Mouse (Mus musculus) hindbrain, embryonic 16.5 days (tissue): ENCODE data around the gene Hes2. TPM values are rescaled to one million over a fixed set of nuclear protein-coding genes. Genes with fewer than 3 reads are reported as not detected.

Experiments used
- ATAC-seq: fragments of 200-750 bp; cut with Nextera tagmentation; 2 replicates; pipeline ENCODE4 v1.8.0; 2017; ENCODE audit warnings: moderate TSS enrichment, moderate library complexity
- H3K27ac ChIP-seq: fragments of 300-500 bp; sonication (generic); 2 replicates; pipeline ENCODE4 v1.5.1; 2014; ENCODE audit warnings: low read depth, mild to moderate bottlenecking, control low read depth, low read length, moderate library complexity
- H3K27me3 ChIP-seq: fragments of 300-500 bp; sonication (generic); replicated peaks from 2 replicates; pipeline ENCODE4 v1.6.1; 2014; ENCODE audit warnings: low read length; ENCODE audit not compliant: control insufficient read depth, insufficient read depth
- H3K36me3 ChIP-seq: fragments of 300-500 bp; sonication (generic); 2 replicates; pipeline ENCODE4 v1.6.1; 2014; ENCODE audit warnings: mild to moderate bottlenecking, low read length, moderate library complexity, mixed read lengths; ENCODE audit not compliant: control insufficient read depth, insufficient read depth
- H3K4me1 ChIP-seq: fragments of 300-500 bp; sonication (generic); 2 replicates; pipeline ENCODE4 v1.6.1; 2014; ENCODE audit warnings: low read depth, low read length; ENCODE audit not compliant: control insufficient read depth, insufficient read depth
- H3K4me2 ChIP-seq: fragments of 300-500 bp; sonication (generic); 2 replicates; pipeline ENCODE4 v1.6.1; 2014; ENCODE audit warnings: mild to moderate bottlenecking, low read length, control low read depth, moderate library complexity
- H3K4me3 ChIP-seq: fragments of 300-500 bp; sonication (generic); 2 replicates; pipeline ENCODE4 v1.5.1; 2014; ENCODE audit warnings: mild to moderate bottlenecking, low read length, control low read depth, moderate library complexity
- H3K9ac ChIP-seq: fragments of 300-500 bp; sonication (generic); 2 replicates; pipeline ENCODE4 v1.6.1; 2014; ENCODE audit warnings: low read depth, mild to moderate bottlenecking, control low read depth, low read length, moderate library complexity
- H3K9me3 ChIP-seq: fragments of 300-500 bp; sonication (generic); 2 replicates; pipeline ENCODE4 v1.6.1; 2014; ENCODE audit warnings: mild to moderate bottlenecking, low read length, moderate library complexity; ENCODE audit not compliant: control insufficient read depth
- WGBS: fragments of 180-500 bp; shearing (Covaris S2); extraction: QIAGEN DNeasy Blood & Tissue Kit; methylation state at CpG from one replicate; pipeline ENCODE4 v1.1.7; 2014; 5-methylcytosine and 5-hydroxymethylcytosine counted together
- polyA plus RNA-seq: library from polyadenylated mRNA; unstranded; fragments of >200 nt; fragmentation: Nextera tagmentation; extraction: Ambion mirVana; gene quantifications from 2 replicates; pipeline ENCODE4 v1.2.1, GENCODE M21; 2015

Gene Hes2
- not detected in 2 replicates for polyA plus RNA-seq

DNA sequence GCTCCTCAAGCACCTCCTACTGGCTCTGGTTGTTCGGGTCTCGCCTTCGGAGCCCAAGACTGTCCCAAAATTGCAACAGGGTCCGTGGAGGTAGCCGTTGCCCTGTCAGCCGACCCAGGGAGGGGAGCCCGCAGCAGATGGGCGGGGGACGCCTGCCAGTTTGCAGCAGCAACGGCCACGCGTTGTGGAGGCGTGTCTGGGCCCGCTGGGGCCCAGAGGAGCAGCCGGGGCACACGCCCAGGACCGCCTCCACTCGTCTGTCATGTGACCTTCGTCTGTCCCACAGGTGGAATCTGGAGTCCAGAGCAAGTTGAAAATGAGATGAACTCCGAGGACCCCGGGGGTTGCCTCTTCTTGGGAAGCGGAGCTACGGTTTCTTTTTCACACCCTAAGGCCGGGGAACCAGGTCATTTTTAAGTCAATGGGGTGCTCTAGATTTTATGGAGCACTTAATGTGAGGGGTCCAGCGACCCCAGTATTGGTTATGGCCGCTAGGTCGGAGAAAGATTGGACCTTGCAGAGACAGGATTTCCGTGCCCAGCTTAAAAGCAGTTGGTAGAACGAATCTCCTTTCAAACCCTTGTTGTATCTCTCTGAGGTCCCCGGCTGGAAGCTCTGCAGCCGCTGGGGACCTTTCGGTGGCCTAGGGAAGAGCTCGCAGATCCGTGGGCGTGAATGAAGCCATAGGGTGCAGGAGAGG is at the start of gene Hes2:
Gene Hes2 (plus strand): TSS at position 283 of the 700 bp plus-strand sequence.
- peak within 1 kb of the TSS; percentile 22 for H3K9ac ChIP-seq
- 4% methylated on average over 35 of the region's 35 CpGs for WGBS
- no peaks in the 10 kb centered on the region for H3K9me3 ChIP-seq
- H3K4me2 ChIP-seq = peak within 1 kb of the TSS; percentile 26
- peaks cover 15% of the 10 kb centered on the region for H3K4me1 ChIP-seq
- no peak within 1 kb of the TSS for H3K27ac ChIP-seq
- no peaks in the 10 kb centered on the region for H3K36me3 ChIP-seq
- peak; percentile 19; the same call in 1 of the 2 replicates for ATAC-seq
- peaks cover 62% of the 10 kb centered on the region for H3K27me3 ChIP-seq
- peak within 1 kb of the TSS; percentile 16; the same call in 1 of the 2 replicates for H3K4me3 ChIP-seq

- Histone ChIP-seq H3K27ac (no peak overlapping the region), H3K4me3 (no peak overlapping the region), H3K4me2 (no peak overlapping the region), H3K4me1 (peaks cover 14% of the 10 kb centered on the region), H3K36me3 (peaks cover 10% of the 10 kb centered on the region), H3K27me3 (peaks cover 7% of the 10 kb centered on the region), H3K9ac (no peak overlapping the region), H3K9me3 (no peaks in the 10 kb centered on the region)
- 86% methylated on average over 3 of the region's 3 CpGs for WGBS
- no peak for ATAC-seq
Measured at GRCm38 (mm10) chr4:152109509-152109908, 49.2 kb upstream of the Hes2 start.

DNA sequence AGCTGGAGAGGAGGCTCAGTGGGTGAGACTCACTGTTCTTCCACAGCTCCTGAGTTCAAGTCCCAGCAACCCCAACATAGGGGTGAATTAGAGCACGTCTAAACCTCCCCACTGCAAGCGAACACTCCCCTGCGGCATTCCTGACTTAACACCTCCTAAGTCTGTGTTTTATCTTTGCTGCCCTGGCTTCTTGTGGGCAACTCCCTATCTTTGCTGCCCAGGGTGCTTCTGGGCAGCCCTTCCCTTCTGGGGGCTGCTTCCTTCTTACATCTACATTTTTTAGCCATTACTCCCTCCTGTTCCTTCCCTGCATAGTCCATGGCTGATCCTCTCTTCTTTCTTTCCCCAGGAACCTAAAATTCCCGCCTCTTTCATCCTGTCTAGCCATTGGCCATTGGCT is 48.0 kb upstream of the Hes2 start:
- no peak overlapping the region for H3K4me2 ChIP-seq
- no peak for ATAC-seq
- H3K36me3 ChIP-seq = peaks cover 13% of the 10 kb centered on the region
- peaks cover 19% of the 10 kb centered on the region for H3K27me3 ChIP-seq
- no peak overlapping the region for H3K27ac ChIP-seq
- H3K4me1 ChIP-seq = peaks cover 16% of the 10 kb centered on the region
- H3K9me3 ChIP-seq = no peaks in the 10 kb centered on the region
- no peak overlapping the region for H3K9ac ChIP-seq
- WGBS = 88% methylated on average over 4 of the region's 4 CpGs
- H3K4me3 ChIP-seq = no peak overlapping the region

GRCm38 (mm10) chr4:152112329-152112728 is 46.3 kb upstream of the Hes2 start:
- no peak for ATAC-seq
- no peak overlapping the region for H3K4me2 ChIP-seq
- H3K27ac ChIP-seq = no peak overlapping the region
- peaks cover 20% of the 10 kb centered on the region for H3K4me1 ChIP-seq
- H3K9me3 ChIP-seq = no peaks in the 10 kb centered on the region
- WGBS = 80% methylated on average over 9 of the region's 9 CpGs
- H3K36me3 ChIP-seq = peaks cover 10% of the 10 kb centered on the region
- H3K27me3 ChIP-seq = peaks cover 31% of the 10 kb centered on the region
- no peak overlapping the region for H3K4me3 ChIP-seq
- no peak overlapping the region for H3K9ac ChIP-seq

- H3K4me3 ChIP-seq = no peak overlapping the region
- no peak overlapping the region for H3K4me2 ChIP-seq
- peaks cover 7% of the 10 kb centered on the region; the same call in 1 of the 2 replicates for H3K4me1 ChIP-seq
- 56% methylated on average over 16 of the region's 16 CpGs for WGBS
- no peak overlapping the region for H3K27ac ChIP-seq
- H3K27me3 ChIP-seq = peaks cover 49% of the 10 kb centered on the region
- peaks cover 8% of the 10 kb centered on the region for H3K36me3 ChIP-seq
- H3K9ac ChIP-seq = no peak overlapping the region
- H3K9me3 ChIP-seq = no peaks in the 10 kb centered on the region
- ATAC-seq = no peak
Measured at GRCm38 (mm10) chr4:152114080-152114479, 44.6 kb upstream of the Hes2 start.

DNA sequence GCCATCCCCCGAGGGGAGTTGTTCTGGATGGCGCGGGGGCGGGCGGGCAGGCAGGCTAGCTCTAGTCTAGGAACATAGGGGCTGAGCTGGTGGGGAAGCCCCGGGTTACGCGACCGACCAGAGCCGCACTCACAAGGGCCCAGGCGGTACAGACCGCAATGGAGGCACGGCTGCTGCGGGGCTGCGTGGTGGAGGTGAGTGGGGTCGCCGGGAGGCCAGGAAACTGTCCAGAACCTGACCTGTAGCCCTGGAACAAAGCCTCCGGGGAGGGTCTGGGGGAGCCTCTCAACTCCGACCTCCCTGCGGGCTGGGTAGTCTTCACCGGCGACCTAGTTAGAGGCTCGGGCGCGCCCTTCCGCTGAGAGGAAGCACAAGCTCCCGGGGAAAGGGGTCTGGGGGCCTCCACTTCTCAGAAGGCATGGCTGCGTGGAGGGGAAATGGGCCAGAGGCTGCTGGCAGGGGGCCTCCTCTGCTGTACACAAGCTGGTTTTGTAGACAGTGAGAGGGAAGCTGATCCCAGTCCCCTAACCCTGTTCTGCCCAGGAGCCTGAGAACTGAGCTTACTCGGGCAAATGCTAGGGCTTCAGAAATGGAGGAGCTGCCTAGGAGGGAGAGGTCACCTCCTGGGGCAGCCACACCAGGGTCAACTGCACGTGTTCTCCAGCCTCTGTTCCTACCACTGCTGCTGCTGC is 42.6 kb upstream of the Hes2 start, which contains the start of gene Tnfrsf25:
Gene Tnfrsf25 (plus strand): TSS at position 14 of the 692 bp plus-strand sequence.
- Histone ChIP-seq H3K36me3 (peaks cover 8% of the 10 kb centered on the region), H3K9ac (no peak within 1 kb of the TSS), H3K27ac (no peak within 1 kb of the TSS), H3K4me1 (peaks cover 23% of the 10 kb centered on the region), H3K4me2 (peak within 1 kb of the TSS; percentile 21; the same call in 1 of the 2 replicates), H3K4me3 (no peak within 1 kb of the TSS), H3K27me3 (peaks cover 69% of the 10 kb centered on the region), H3K9me3 (no peaks in the 10 kb centered on the region)
- ATAC-seq = 0 out of 2 replicates have a peak, but pooled peaks have one; percentile 4
- 3% methylated on average over 30 of the region's 30 CpGs for WGBS

- no peak overlapping the region for H3K4me3 ChIP-seq
- H3K4me1 ChIP-seq = peaks cover 25% of the 10 kb centered on the region
- WGBS = 68% methylated on average over 9 of the region's 9 CpGs
- ATAC-seq = no peak
- no peak overlapping the region for H3K4me2 ChIP-seq
- no peaks in the 10 kb centered on the region for H3K9me3 ChIP-seq
- peaks cover 81% of the 10 kb centered on the region for H3K27me3 ChIP-seq
- no peak overlapping the region for H3K27ac ChIP-seq
- peaks cover 8% of the 10 kb centered on the region for H3K36me3 ChIP-seq
- H3K9ac ChIP-seq = no peak overlapping the region
Measured at GRCm38 (mm10) chr4:152117538-152117937, 41.1 kb upstream of the Hes2 start.

DNA sequence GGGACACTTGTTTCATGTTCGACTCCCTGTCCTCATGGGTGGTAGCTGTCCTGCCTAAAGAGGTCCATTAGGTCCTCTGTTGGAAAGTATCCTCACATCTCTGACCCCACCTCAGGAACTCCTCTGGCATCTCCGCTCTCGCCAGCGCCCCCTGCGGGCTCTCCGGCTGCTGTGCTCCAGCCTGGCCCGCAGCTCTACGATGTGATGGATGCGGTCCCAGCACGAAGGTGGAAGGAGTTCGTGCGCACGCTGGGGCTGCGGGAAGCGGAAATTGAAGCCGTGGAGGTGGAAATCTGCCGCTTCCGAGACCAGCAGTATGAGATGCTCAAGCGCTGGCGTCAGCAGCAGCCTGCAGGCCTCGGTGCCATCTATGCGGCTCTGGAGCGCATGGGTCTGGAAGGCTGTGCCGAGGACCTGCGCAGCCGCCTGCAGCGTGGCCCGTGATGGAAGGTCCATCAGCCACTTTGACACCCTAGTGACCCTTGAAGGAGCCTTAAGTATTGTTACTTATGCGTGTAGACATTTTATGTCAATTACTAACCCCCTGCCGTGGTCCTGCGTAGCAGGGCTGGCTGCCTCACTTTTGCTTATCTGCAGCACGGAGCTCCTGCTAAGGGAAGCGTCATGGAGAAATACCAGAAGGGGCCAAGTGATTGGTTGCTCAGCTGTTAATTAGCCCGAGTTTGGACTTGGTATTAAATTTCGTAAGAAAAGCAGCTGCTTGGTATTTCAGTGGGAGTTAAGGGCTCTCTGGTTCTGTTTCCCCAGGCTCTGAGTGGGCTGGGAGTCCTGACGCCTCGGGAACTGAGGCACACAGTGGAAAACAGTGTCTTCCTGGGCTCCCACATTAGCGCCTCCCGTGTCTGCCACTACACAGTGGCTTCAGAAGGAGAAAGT is 39.0 kb upstream of the Hes2 start:
- H3K4me1 ChIP-seq = peaks cover 25% of the 10 kb centered on the region

More for the DNA sequence above, 39.0 kb upstream of the Hes2 start:
- no peak overlapping the region for H3K27ac ChIP-seq
- H3K27me3 ChIP-seq = peaks cover 91% of the 10 kb centered on the region
- peak overlapping the region; percentile 22 for H3K4me3 ChIP-seq
- ATAC-seq = no peak; the same call in 1 of the 2 replicates
- peak overlapping the region; percentile 45; the same call in 1 of the 2 replicates for H3K9ac ChIP-seq
- 6% methylated on average over 37 of the region's 39 CpGs for WGBS
- peak overlapping the region; percentile 37 for H3K4me2 ChIP-seq
- H3K9me3 ChIP-seq = no peaks in the 10 kb centered on the region
- peaks cover 3% of the 10 kb centered on the region; the same call in 1 of the 2 replicates for H3K36me3 ChIP-seq
